Mouse (Mus musculus) brain, embryonic 14.5 days (tissue): Measurements from ENCODE around the gene Cd164.
A peak's percentile ranks its signal among the peaks of the same experiment; 100 is the strongest.

Experiments used
- CTCF ChIP-seq: fragments of 200-500 bp; IDR thresholded peaks from 2 replicates; pipeline ENCODE4 v1.5.1; 2012; ENCODE audit warnings: inconsistent platforms, mild to moderate bottlenecking, moderate library complexity, borderline replicate concordance; ENCODE audit not compliant: insufficient read depth, insufficient read length; ENCODE audit errors: extremely low read depth
- POLR2A ChIP-seq: fragments of 200-500 bp; IDR thresholded peaks from 2 replicates; pipeline ENCODE4 v1.6.1; 2012; ENCODE audit warnings: mild to moderate bottlenecking, inconsistent platforms, borderline replicate concordance; ENCODE audit not compliant: poor library complexity, insufficient read depth, insufficient read length, severe bottlenecking; ENCODE audit errors: extremely low read depth

DNA sequence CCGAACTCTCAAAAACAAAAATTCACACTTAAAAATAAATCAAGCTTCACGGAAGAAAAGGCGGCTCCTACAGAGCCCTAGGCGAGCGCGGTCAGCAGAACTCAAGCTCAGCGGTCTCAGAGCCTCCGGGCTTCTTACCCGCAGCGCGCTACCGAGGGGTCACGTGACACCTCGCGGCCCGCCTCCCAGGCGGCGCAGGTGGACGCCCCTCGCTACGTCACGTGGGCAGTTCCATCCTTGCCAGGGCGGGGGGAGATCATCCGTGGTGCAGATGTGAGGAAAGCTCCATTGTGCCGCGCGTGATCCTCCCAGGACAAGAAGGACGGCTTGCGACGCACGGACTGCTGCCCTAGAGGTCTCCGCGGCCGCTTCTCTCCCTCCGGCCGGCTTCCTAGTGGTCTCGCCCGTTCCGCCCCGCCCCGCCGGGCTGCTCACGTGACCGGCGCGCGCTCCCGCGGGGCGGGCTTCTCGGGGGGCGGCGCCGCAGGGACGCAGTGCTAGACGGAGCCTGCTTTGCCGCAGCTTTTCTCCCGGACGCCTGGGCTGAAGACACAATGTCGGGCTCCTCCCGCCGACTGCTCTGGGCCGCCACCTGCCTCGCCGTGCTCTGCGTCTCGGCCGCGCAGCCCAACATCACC, at the start of gene Cd164:
- TF ChIP-seq POLR2A (peak; percentile 96), CTCF (no peak)
